Mouse (Mus musculus) liver, postnatal 0 days (tissue): ENCODE measurements around the gene Hnrnpll.

Source experiments
- CTCF ChIP-seq: sonication (generic); IDR thresholded peaks from 2 replicates; pipeline ENCODE4 v1.5.1; 2016; ENCODE audit warnings: antibody characterized with exemption, low read depth
- EP300 ChIP-seq: IDR thresholded peaks from 2 replicates; pipeline ENCODE4 v1.6.1; 2016; ENCODE audit warnings: antibody characterized with exemption, low read depth, mild to moderate bottlenecking

GRCm38 (mm10) chr17:80060151-80060550 is 2.0 kb downstream of the Hnrnpll start:
- TF ChIP-seq CTCF (no peak), EP300 (no peak)
